Mouse (Mus musculus) liver, embryonic 14.5 days (tissue): Measurements from ENCODE around the gene Baz1b. TPM values are rescaled to one million over a fixed set of nuclear protein-coding genes. Genes with fewer than 3 reads are reported as not detected.
A peak's percentile ranks its signal among the peaks of the same experiment; 100 is the strongest.

ENCODE experiments used
- ATAC-seq: fragments of 200-750 bp; cut with Nextera tagmentation; 2 replicates; pipeline ENCODE4 v1.8.0; 2017; ENCODE audit warnings: moderate number of reproducible peaks, mild to moderate bottlenecking, moderate library complexity; ENCODE audit not compliant: insufficient read depth
- DNase-seq, 3 experiments: peaks; one replicate each; pipeline ENCODE4 v3.0.0-alpha.2; 2012 to 2013; ENCODE audit warnings: low read depth in 3 of 3, low spot score in 3 of 3
- H3K27ac ChIP-seq: fragments of 300-500 bp; sonication (generic); 2 replicates; pipeline ENCODE4 v1.5.1; 2014; ENCODE audit warnings: moderate library complexity, mild to moderate bottlenecking, control low read depth, inconsistent platforms
- H3K27me3 ChIP-seq: fragments of 300-500 bp; sonication (generic); 2 replicates; pipeline ENCODE4 v1.6.1; 2014; ENCODE audit warnings: mild to moderate bottlenecking, low read length, moderate library complexity; ENCODE audit not compliant: control insufficient read depth, insufficient read depth
- H3K36me3 ChIP-seq: fragments of 300-500 bp; sonication (generic); replicated peaks from 2 replicates; pipeline ENCODE4 v1.6.1; 2014; ENCODE audit warnings: low read depth; ENCODE audit not compliant: control insufficient read depth, insufficient read depth
- H3K4me1 ChIP-seq, 2 experiments: fragments of 200-500 bp in 1 of 2; fragments of 300-500 bp in 1 of 2; sonication (generic) in 1 of 2; replicated peaks; 2 replicates each; pipeline ENCODE4 v1.6.1; 2012 to 2014; ENCODE audit warnings: antibody characterized with exemption in 1 of 2, inconsistent platforms in 1 of 2, low read length in 1 of 2; ENCODE audit not compliant: control insufficient read depth in 2 of 2, insufficient read depth in 2 of 2
- H3K4me2 ChIP-seq: fragments of 300-500 bp; sonication (generic); 2 replicates; pipeline ENCODE4 v1.6.1; 2014; ENCODE audit warnings: low read depth, mild to moderate bottlenecking, control low read depth, moderate library complexity
- H3K4me3 ChIP-seq, 2 experiments: fragments of 200-500 bp in 1 of 2; fragments of 300-500 bp in 1 of 2; sonication (generic) in 1 of 2; 2 replicates each; pipeline ENCODE4 v1.5.1; 2012 to 2014; ENCODE audit warnings: low read depth in 2 of 2, low read length in 2 of 2, mild to moderate bottlenecking in 2 of 2, control low read depth in 1 of 2, inconsistent platforms in 1 of 2, moderate library complexity in 1 of 2; ENCODE audit not compliant: insufficient read depth in 1 of 2
- H3K9ac ChIP-seq: fragments of 300-500 bp; sonication (generic); replicated peaks from 2 replicates; pipeline ENCODE4 v1.6.1; 2014; ENCODE audit warnings: mild to moderate bottlenecking, control low read depth, moderate library complexity
- H3K9me3 ChIP-seq: fragments of 300-500 bp; sonication (generic); 2 replicates; pipeline ENCODE4 v1.6.1; 2016; ENCODE audit warnings: low read length, mixed read lengths; ENCODE audit not compliant: control insufficient read depth
- CTCF ChIP-seq: IDR thresholded peaks from 2 replicates; pipeline ENCODE4 v1.5.1; 2016; ENCODE audit warnings: antibody characterized with exemption, low read depth, control low read depth
- EP300 ChIP-seq: IDR thresholded peaks from 2 replicates; pipeline ENCODE4 v1.6.1; 2016; ENCODE audit warnings: antibody characterized with exemption, low read depth
- WGBS: fragments of 180-500 bp; shearing (Covaris S2); extraction: QIAGEN DNeasy Blood & Tissue Kit; methylation state at CpG from one replicate; pipeline ENCODE4 v1.1.7; 2014; ENCODE audit not compliant: insufficient replicate concordance; 5-methylcytosine and 5-hydroxymethylcytosine counted together
- polyA plus RNA-seq, 2 experiments: library from polyadenylated mRNA; depleted of rRNA in 1 of 2; stranded (reverse) in 1 of 2; unstranded in 1 of 2; fragments of >200 nt; fragmentation: Nextera tagmentation in 1 of 2; extraction: Ambion mirVana in 1 of 2; gene quantifications; 2 replicates each; pipeline versions ENCODE4 v1.2.1 to v1.2.3; 2012 to 2014

The Baz1b gene
- polyA plus RNA-seq, 2 experiments, result 18.2 to 20.7 TPM

GRCm38 (mm10) chr5:135148715-135149052 is 38.4 kb upstream of the Baz1b start:
- Histone ChIP-seq H3K36me3 (no peaks in the 10 kb centered on the region; the same call in 1 of the 2 replicates), H3K4me1 (peaks cover 11 to 23% of the 10 kb centered on the region in 2 experiments), H3K27ac (no peak overlapping the region; the same call in 1 of the 2 replicates), H3K27me3 (no peaks in the 10 kb centered on the region), H3K4me2 (peak overlapping the region; percentile 92), H3K9ac (peak overlapping the region; percentile 31), H3K9me3 (no peaks in the 10 kb centered on the region), H3K4me3 (peak overlapping the region; percentile 62 to 89)
- ATAC-seq, result no peak
- 2% methylated on average over 13 of the region's 13 CpGs for WGBS
- no peak for DNase-seq
- TF ChIP-seq EP300, result no peak
- TF ChIP-seq CTCF, result no peak

DNA sequence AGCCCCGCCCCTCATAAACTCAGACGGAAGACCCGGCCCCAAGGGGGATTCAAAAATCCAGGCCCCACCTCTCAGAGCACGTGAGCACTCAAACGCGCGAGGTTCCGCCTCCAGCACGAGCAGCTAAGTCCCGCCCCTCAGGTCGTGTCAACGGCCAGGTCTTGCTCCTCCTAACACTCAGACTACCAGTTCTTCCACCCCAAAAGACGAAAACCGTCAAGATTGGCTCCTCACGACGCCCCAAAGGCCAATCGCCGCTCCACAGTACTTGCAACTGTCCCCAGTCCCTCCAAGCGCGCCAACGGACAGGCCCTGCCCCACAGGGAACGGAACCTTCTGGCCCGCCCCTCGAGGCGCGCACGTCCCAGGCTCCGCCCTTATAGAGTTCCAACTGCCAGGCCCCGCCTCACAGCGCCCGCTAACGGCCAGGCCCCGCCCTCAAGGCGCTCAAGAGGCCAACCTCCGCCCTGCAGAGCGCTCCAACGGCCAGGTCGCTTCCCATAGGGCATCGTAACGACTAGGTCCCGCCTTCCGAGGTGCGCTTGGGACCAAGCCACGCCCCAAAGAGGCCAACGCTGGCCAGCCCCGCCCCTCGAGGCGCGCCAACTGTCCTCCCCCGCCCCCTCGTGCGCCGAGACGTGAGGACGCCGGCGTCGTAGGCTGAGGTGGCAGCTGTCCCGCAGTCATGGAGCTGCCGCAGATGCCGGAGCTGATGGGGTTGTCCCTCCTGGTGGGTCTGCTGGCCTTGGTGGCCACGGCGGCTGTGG is 37.8 kb upstream of the Baz1b start, which contains the start of gene Tbl2:
Gene Tbl2, plus strand, starts transcription at position 605 of the 767 bp plus-strand sequence.
- ATAC-seq (peak; percentile 97), DNase-seq (peak; percentile 98 to 99 (median 99))
- peak; percentile 36 for TF ChIP-seq CTCF
- no peak for TF ChIP-seq EP300
- peak within 1 kb of the TSS; percentile 90 for H3K9ac ChIP-seq
- H3K9me3 ChIP-seq, result no peaks in the 10 kb centered on the region
- peak within 1 kb of the TSS; percentile 89 to 94 for H3K4me3 ChIP-seq
- peaks cover 1% of the 10 kb centered on the region; the same call in 1 of the 2 replicates for H3K36me3 ChIP-seq
- H3K4me2 ChIP-seq, result peak within 1 kb of the TSS; percentile 92
- no peaks in the 10 kb centered on the region for H3K27me3 ChIP-seq
- peak within 1 kb of the TSS; percentile 60 for H3K27ac ChIP-seq
- WGBS, result 0% methylated on average over 62 of the region's 63 CpGs
- H3K4me1 ChIP-seq, result peaks cover 11 to 23% of the 10 kb centered on the region in 2 experiments

DNA sequence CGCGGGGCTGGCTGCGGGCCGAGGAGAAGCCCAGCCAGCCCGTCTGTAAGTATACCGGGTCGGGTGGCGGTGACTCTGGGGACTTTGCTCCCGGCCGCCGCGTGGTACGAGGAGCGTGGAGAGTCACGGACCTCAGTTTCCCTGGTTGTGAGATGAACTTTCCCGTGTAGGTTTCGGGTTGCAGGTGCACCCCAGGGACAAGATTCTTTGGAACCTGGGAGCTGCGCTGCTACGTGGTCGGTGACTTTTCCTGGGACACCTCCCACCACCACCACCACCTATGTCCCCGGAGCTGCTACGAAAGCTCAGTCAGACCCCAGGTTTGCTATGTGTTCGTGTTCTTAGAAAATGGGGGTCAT is 37.3 kb upstream of the Baz1b start:
- peak overlapping the region; percentile 60 for H3K27ac ChIP-seq
- TF ChIP-seq EP300 (no peak), CTCF (no peak)
- ATAC-seq (no peak), DNase-seq (no peak)
- H3K4me1 ChIP-seq, result peaks cover 11 to 20% of the 10 kb centered on the region in 2 experiments
- H3K9me3 ChIP-seq, result no peaks in the 10 kb centered on the region
- H3K4me2 ChIP-seq, result peak overlapping the region; percentile 92
- peak overlapping the region; percentile 89 to 94 for H3K4me3 ChIP-seq
- WGBS, result 1% methylated on average over 23 of the region's 23 CpGs
- H3K36me3 ChIP-seq, result peaks cover 5% of the 10 kb centered on the region
- H3K27me3 ChIP-seq, result no peaks in the 10 kb centered on the region
- peak overlapping the region; percentile 90 for H3K9ac ChIP-seq

DNA sequence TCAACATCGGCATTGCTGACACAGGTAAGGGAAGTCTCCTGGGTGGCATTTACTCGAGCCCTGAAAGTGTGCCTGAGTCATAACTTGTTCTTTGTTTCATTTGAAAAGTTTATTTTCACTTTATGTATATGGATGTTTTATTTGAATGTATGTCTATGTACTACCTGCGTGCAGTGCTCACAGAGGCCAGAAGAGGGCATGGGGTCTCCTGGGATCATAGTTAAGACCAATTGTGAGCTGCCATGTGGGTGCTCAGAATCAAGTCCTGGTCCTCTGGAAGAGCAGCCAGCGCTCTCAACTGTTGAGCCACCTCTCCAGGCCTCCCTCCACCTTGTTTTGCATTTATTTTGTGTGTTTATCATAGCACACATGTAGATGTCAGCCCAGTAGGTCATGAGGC is 30.6 kb upstream of the Baz1b start:
- Histone ChIP-seq H3K36me3 (peaks cover 51% of the 10 kb centered on the region), H3K4me3 (no peak overlapping the region), H3K4me1 (peaks cover 0 to 3% of the 10 kb centered on the region in 2 experiments; a peak in 1 of 4 replicates), H3K9ac (no peak overlapping the region), H3K27ac (no peak overlapping the region), H3K9me3 (no peaks in the 10 kb centered on the region), H3K27me3 (no peaks in the 10 kb centered on the region), H3K4me2 (no peak overlapping the region)
- 85% methylated on average over 4 of the region's 4 CpGs for WGBS
- ATAC-seq, result no peak
- TF ChIP-seq CTCF (peak; percentile 35; the same call in 1 of the 2 replicates), EP300 (no peak)
- DNase-seq, result no peak

DNA sequence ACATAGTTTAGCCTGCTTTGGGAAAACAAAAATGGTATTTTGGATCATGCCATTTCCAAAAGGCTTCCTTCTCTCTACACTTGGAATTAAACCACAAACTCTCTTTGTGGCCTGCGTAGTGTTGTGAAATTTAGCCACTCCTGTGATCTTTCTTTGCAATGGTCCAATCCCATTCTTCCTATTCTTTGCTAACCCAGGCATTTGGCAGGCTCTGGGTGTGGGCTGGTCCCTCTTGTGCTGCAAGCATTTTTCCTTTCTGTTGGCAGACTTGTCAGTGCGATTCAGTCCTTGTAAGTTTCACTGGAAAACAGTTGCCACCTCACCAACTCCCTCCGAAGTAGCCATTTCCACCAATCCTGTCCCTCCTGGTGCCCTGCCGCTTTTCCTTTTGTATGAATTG is 25.8 kb upstream of the Baz1b start:
- WGBS, result 80% methylated on average over 4 of the region's 4 CpGs
- H3K36me3 ChIP-seq, result peaks cover 33% of the 10 kb centered on the region

More for the DNA sequence above, 25.8 kb upstream of the Baz1b start:
- Histone ChIP-seq H3K9ac (no peak overlapping the region), H3K4me2 (no peak overlapping the region), H3K4me1 (peaks cover 0 to 3% of the 10 kb centered on the region in 2 experiments; a peak in 2 of 4 replicates), H3K4me3 (no peak overlapping the region), H3K27me3 (no peaks in the 10 kb centered on the region), H3K9me3 (no peaks in the 10 kb centered on the region), H3K27ac (no peak overlapping the region)
- TF ChIP-seq CTCF, result no peak
- no peak for TF ChIP-seq EP300
- ATAC-seq, result no peak
- DNase-seq, result no peak
